Mouse (Mus musculus) urinary bladder, postnatal 4 days (tissue): ENCODE measurements at regions not wholly inside any gene's neighbourhood (a gene's known extent, or its start where the extent isn't known, plus 50 kb on each side); places are given as distances from the start of the nearest gene placed in this dataset.

Experiments
- DNase-seq, 2 experiments: peaks; one replicate each; pipeline ENCODE4 v3.0.0; 2021 to 2022; ENCODE audit warnings: low spot score in 2 of 2

GRCm38 (mm10) chr14:47857731-47858556 is 209.7 kb downstream of the Ktn1 start:
- DNase-seq: no peak

- no peak for DNase-seq
These were observed 214.3 kb downstream of the Ktn1 start for GRCm38 (mm10) chr14:47862556-47862955.

DNA sequence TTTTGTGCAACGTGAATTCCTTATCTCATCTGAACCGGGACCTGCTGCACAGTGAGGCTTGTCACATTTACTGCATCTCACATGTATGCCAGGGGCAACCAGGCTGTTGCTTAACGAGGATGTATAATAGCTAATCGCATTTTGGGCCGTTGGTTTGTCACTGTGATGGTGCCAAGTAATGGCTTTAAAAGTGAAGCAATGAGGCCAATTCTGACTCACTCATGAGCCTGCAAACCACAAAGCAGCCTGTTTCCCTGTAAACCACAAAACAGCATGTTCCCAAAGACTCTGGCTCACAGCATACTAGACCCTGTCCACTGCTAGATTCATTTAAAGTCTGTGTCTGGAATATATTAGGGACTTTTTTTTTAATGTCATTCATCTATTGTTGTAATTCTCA is 214.8 kb downstream of the Ktn1 start:
- peak in 1 of 2 experiments; percentile 19 for DNase-seq

- no peak for DNase-seq
These were observed 215.5 kb downstream of the Ktn1 start for GRCm38 (mm10) chr14:47863701-47864100.

DNA sequence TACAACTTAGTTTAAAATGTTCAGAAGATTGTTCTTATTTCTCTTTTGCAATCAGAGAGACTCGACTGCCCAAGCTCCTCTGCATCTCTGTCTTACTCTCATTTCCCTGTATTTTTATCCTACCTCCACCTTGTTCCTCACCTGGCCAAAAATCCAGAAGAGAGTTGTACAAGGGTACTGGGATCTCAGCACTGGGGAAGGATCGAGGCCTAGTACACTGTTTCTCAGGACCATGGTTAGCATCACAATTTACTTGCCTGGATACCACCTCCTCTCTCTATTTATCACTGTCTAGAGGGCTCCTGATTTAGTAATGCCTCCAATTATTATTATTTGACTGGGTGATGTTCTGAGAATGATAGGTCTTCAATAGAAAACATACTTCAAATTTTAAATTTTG is 218.8 kb downstream of the Ktn1 start:
- no peak for DNase-seq

- no peak for DNase-seq
These were observed 220.1 kb downstream of the Ktn1 start for GRCm38 (mm10) chr14:47868258-47868780.

DNA sequence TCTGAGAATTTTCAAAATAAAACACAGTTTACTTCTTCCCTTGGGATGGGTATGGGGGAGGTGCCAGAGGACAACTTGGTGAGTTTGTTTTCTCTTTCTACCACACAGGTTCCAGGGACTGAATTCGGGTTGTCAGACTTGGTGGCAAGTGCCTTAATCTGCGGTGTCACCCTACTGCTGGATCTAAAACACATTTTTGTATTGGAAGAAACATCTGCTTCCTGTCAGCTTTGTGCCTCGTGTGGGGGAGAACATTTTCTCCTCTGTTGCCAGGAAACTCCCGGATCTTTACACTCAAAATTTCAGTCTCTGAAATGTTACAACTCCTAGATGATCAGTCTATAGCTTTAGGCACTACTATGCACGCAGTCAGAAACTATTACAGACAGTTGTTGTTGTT is 228.3 kb downstream of the Ktn1 start:
- no peak for DNase-seq

DNA sequence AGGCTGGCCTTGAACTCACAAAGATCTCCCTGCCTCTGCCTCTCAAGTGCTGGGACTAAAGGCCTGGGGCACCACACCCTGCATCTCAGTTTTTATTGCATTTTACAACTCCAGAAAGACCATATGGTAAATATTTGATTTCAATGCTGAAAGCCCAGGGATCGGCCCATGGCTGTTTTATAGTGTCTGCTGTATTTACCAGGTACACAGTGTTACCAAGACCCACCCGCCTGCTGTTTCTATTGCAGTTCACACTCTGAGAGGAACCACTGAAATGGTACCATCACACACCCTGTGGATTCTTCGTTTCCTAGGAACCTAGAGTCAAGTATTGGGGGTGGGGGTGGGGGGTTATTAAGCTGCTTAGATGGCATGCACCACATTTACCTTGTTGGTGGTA is 228.9 kb downstream of the Ktn1 start:
- no peak for DNase-seq

DNA sequence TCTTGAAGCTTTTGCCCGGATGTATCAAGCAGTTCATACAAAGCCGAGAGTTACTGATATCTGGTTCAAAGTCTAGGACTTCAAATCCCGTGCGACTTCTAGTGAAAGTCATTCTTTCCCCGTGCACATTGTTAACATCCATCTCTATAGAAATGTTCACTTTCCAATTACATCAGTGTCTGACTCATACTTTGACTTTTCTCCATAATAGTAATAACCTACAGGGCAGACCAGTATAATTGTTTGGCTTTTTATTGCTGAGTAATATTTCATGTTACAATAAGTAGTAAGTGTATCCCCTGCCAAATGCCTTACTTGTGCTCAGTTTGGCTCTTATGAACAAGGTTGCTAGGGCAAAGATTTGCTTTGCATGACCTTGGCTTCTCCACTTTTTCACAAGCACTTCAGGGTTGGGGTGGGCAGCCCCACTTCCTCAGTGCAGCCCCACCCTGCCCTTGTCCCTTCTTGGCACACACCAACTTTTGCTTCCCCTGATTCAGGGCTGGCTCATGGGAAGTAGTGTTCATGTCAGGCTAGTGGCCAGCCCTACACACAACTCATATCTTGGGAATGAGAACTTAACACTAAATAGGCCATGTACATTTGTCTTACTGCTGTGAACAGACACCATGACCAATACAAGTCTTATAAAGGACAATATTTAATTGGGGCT is 229.7 kb downstream of the Ktn1 start:
- DNase-seq: no peak

- no peak for DNase-seq
These were observed 235.3 kb upstream of the Peli2 start for GRCm38 (mm10) chr14:47885326-47885725.

- DNase-seq: no peak
These were observed 230.1 kb upstream of the Peli2 start for GRCm38 (mm10) chr14:47890251-47891198.

- DNase-seq: no peak
These were observed 224.0 kb upstream of the Peli2 start for GRCm38 (mm10) chr14:47896581-47896980.

DNA sequence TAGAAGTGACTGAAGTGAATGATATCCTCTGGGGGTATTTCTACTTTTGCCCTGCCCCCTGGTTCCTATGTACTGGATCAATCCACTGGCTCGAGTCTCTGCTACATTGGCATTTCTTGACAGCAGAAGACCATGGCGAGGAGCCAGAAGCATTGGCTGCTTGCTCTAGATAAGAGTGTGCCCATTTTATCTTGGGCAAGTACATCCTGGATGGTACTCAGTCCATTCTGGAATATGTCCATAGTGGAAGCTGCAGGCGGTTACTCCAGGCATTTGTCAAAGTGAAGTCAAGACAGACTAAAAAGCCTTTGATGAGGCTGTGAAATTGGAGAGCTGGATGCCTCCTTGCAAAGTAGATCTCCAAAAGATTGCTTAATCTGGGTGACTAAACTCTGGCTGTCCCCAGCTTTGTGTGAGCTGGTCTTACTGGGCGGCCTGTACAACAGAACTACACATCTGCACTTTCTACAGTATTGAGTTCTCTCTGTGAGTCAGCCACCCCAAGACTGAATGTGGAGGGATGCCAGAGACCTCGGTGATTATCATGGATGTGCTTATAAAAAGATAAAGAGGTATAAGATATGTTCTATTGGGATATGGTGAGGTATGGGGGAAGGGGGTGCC is 222.6 kb upstream of the Peli2 start:
- no peak for DNase-seq

GRCm38 (mm10) chr14:47898605-47899004 is 222.0 kb upstream of the Peli2 start:
- no peak for DNase-seq

DNA sequence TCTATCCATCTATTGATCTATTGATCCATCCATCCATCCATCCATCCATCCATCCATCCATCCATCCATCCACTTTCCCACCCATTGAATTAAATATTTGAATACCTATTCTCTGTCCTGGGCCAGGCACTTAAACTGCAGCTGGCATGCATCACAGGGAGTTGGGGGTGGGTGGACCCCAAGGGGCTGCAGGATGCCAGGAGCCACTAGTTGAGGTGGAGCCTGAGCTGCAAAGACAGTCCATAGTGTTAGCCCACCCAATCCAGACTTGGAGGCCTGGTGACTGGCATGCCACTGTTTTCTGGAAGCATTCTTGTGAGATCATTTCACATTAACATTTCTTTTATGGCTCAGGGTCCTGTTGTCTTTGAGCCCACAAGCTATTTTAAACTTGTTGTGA is 215.3 kb upstream of the Peli2 start:
- DNase-seq: no peak

GRCm38 (mm10) chr14:47909129-47909528 is 211.5 kb upstream of the Peli2 start:
- no peak for DNase-seq

DNA sequence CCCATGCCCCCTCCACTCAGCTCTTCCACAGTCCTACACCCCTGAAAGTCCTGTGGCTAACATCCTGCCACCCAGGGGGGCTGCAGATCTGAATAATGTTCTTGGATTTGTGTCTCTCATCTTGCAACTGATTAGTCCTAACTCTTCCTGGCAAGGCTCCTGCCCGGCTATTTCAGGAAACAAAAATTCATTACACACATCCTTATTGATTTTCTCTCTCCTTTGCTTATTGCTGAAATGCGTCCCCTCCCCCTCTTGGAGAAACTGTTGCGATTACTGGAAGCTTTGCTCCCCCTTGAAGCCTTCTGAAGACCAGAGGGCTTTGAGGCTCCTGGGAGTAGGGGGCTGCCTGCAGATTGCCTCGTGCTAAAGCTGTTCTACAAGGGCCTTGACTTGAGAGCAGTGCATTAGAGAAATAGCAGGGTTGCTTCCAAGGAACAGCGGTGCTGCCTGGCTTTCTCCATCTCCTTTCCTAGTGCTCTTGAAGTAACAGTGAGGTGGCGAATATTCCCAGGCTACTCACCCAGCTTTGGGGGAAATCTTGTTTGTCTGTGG is 209.8 kb upstream of the Peli2 start:
- DNase-seq: no peak

GRCm38 (mm10) chr14:47911546-47912545 is 208.8 kb upstream of the Peli2 start:
- no peak for DNase-seq

DNA sequence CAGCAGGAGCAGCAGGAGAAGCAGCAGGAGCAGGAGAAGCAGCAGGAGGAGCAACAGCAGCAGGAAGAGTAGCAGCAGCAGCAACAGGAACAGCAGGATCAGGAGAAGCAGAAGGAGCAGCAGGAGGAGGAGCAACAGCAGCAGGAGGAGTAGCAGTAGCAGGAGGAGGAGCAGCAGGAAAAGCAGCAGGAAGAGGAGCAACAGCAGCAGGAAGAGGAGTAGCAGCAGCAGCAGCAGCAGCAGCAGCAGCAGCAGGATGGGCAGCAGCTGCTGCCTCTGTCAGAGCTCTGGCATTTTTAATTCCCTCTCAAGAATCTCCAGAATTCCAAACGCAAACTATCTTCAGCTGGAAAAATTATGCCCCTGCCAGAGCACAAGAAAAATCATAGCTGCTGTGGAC is 205.0 kb upstream of the Peli2 start:
- peak in 1 of 2 experiments; percentile 41 for DNase-seq
